Mouse (Mus musculus): Measurements from ENCODE around the gene Trim33. TPM values are rescaled to one million over a fixed set of nuclear protein-coding genes. Genes with fewer than 3 reads are reported as not detected.

Gene Trim33
- polyA plus RNA-seq, 1 experiment from 2014 or later, result 8.8 TPM

DNA sequence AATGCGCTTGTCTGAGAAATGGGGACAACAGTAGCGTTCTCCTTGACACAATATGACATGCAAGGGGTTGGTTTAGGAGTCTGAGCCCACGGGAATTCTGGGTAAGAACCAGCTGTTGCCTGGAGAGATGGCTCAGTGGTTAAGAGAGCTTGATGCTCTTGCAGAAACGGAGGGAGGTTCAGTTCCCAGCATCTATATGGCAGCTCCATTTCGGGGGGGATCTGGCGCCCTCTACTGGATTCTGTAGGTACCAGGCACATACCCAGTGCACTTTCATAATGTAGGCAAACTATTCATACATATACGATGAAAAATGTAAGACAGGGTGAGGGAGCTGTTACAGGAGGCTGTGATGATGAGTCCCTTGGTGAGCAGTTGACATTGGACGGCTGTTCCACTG lies 94.9 kb downstream of the Trim33 start:
- peak; percentile 62 for DNase-seq (ENCODE audit: low spot score)
- H3K4me3 ChIP-seq (ENCODE audit: low read depth, low read length), result no peak overlapping the region
- no peak overlapping the region for H3K27ac ChIP-seq (ENCODE audit: low read length)
- no peaks in the 10 kb centered on the region for H3K36me3 ChIP-seq (ENCODE audit: insufficient read depth, low read length)
- H3K9ac ChIP-seq (replicated peaks; ENCODE audit: low read depth), result no peak overlapping the region
- H3K4me2 ChIP-seq (replicated peaks; ENCODE audit: low read depth, low read length), result no peak overlapping the region
- TF ChIP-seq EP300 (IDR thresholded peaks at IDR 0.05) (no peak), CTCF (IDR thresholded peaks at IDR 0.05) (peak; percentile 79)
- peak; percentile 27; the same call in 1 of the 2 replicates for ATAC-seq
- H3K27me3 ChIP-seq (replicated peaks; ENCODE audit: insufficient read depth, low read length), result no peaks in the 10 kb centered on the region
- no peaks in the 10 kb centered on the region for H3K9me3 ChIP-seq (ENCODE audit: low read length)
- 29% methylated on average over 8 of the region's 8 CpGs for WGBS
- H3K4me1 ChIP-seq (ENCODE audit: insufficient read depth, low read depth, low read length), result no peaks in the 10 kb centered on the region

- ATAC-seq, result no peak
Observed at GRCm38 (mm10) chr3:103375181-103375855, 96.2 kb downstream of the Trim33 start.

DNA sequence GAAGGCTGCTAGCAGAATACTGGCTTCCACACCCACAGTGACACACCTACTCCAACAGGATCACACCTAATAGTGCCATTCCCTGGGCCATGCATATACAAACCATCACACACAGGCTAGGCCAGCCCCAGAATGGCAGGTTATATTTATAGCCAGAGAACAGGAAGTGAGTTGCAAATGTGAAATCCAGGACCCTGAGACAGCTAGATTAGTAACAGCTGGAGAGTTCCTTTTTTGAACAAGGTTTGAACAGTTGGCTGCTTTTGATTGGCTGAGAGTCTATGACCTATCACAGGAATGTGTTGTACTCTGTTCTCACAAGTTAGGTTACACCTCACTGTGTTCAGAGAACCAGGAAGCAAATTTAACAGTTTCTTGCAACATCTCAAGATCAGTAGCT lies 98.9 kb downstream of the Trim33 start:
- peak; percentile 87 for DNase-seq (ENCODE audit: low spot score)

More at GRCm38 (mm10) chr3:103375181-103375855, 96.2 kb downstream of the Trim33 start:
- 34% methylated on average over 14 of the region's 14 CpGs for WGBS
- H3K4me3 ChIP-seq (ENCODE audit: low read depth, low read length), result no peak overlapping the region
- no peaks in the 10 kb centered on the region for H3K27me3 ChIP-seq (replicated peaks; ENCODE audit: insufficient read depth, low read length)
- no peak overlapping the region for H3K4me2 ChIP-seq (replicated peaks; ENCODE audit: low read depth, low read length)
- no peaks in the 10 kb centered on the region for H3K9me3 ChIP-seq (ENCODE audit: low read length)
- H3K4me1 ChIP-seq (ENCODE audit: insufficient read depth, low read depth, low read length), result no peaks in the 10 kb centered on the region
- no peak overlapping the region for H3K27ac ChIP-seq (ENCODE audit: low read length)
- DNase-seq (ENCODE audit: low spot score), result no peak
- no peak overlapping the region for H3K9ac ChIP-seq (replicated peaks; ENCODE audit: low read depth)
- no peaks in the 10 kb centered on the region for H3K36me3 ChIP-seq (ENCODE audit: insufficient read depth, low read length)
- TF ChIP-seq CTCF (IDR thresholded peaks at IDR 0.05), result no peak
- no peak for TF ChIP-seq EP300 (IDR thresholded peaks at IDR 0.05)

GRCm38 (mm10) chr3:103379371-103379770 lies 100.3 kb downstream of the Trim33 start:
- no peak for ATAC-seq
- H3K27me3 ChIP-seq (replicated peaks; ENCODE audit: insufficient read depth, low read length), result no peaks in the 10 kb centered on the region
- WGBS, result 62% methylated on average over 3 of the region's 3 CpGs

More for the DNA sequence above, 98.9 kb downstream of the Trim33 start:
- H3K4me3 ChIP-seq (ENCODE audit: low read depth, low read length), result no peak overlapping the region
- H3K4me1 ChIP-seq (ENCODE audit: insufficient read depth, low read depth, low read length), result no peaks in the 10 kb centered on the region
- no peak overlapping the region for H3K9ac ChIP-seq (replicated peaks; ENCODE audit: low read depth)
- H3K9me3 ChIP-seq (ENCODE audit: low read length), result no peaks in the 10 kb centered on the region
- H3K4me2 ChIP-seq (replicated peaks; ENCODE audit: low read depth, low read length), result no peak overlapping the region
- no peak overlapping the region for H3K27ac ChIP-seq (ENCODE audit: low read length)
- no peaks in the 10 kb centered on the region for H3K27me3 ChIP-seq (replicated peaks; ENCODE audit: insufficient read depth, low read length)
- ATAC-seq, result peak; percentile 79
- H3K36me3 ChIP-seq (ENCODE audit: insufficient read depth, low read length), result no peaks in the 10 kb centered on the region
- TF ChIP-seq EP300 (IDR thresholded peaks at IDR 0.05) (no peak), CTCF (IDR thresholded peaks at IDR 0.05) (no peak)

GRCm38 (mm10) chr3:103380814-103381213 lies 101.7 kb downstream of the Trim33 start:
- TF ChIP-seq CTCF (IDR thresholded peaks at IDR 0.05) (no peak), EP300 (IDR thresholded peaks at IDR 0.05) (no peak)
- Histone ChIP-seq H3K4me1 (ENCODE audit: insufficient read depth, low read depth, low read length) (0 out of 2 replicates have a peak, but pooled peaks cover 3% of the 10 kb centered on the region), H3K9me3 (ENCODE audit: low read length) (no peaks in the 10 kb centered on the region), H3K27me3 (replicated peaks; ENCODE audit: insufficient read depth, low read length) (no peaks in the 10 kb centered on the region), H3K36me3 (ENCODE audit: insufficient read depth, low read length) (no peaks in the 10 kb centered on the region), H3K27ac (ENCODE audit: low read length) (no peak overlapping the region), H3K9ac (replicated peaks; ENCODE audit: low read depth) (no peak overlapping the region), H3K4me3 (ENCODE audit: low read depth, low read length) (no peak overlapping the region), H3K4me2 (replicated peaks; ENCODE audit: low read depth, low read length) (no peak overlapping the region)
- DNase-seq (ENCODE audit: low spot score), result no peak
- no peak for ATAC-seq
- WGBS, result 75% methylated on average over 8 of the region's 8 CpGs

More at GRCm38 (mm10) chr3:103379371-103379770, 100.3 kb downstream of the Trim33 start:
- H3K36me3 ChIP-seq (ENCODE audit: insufficient read depth, low read length), result no peaks in the 10 kb centered on the region
- H3K4me3 ChIP-seq (ENCODE audit: low read depth, low read length), result no peak overlapping the region
- no peak overlapping the region for H3K27ac ChIP-seq (ENCODE audit: low read length)
- no peak overlapping the region for H3K4me2 ChIP-seq (replicated peaks; ENCODE audit: low read depth, low read length)
- H3K9me3 ChIP-seq (ENCODE audit: low read length), result no peaks in the 10 kb centered on the region
- DNase-seq (ENCODE audit: low spot score), result peak; percentile 37
- H3K4me1 ChIP-seq (ENCODE audit: insufficient read depth, low read depth, low read length), result no peaks in the 10 kb centered on the region
- no peak for TF ChIP-seq EP300 (IDR thresholded peaks at IDR 0.05)
- TF ChIP-seq CTCF (IDR thresholded peaks at IDR 0.05), result no peak
- no peak overlapping the region for H3K9ac ChIP-seq (replicated peaks; ENCODE audit: low read depth)

- Histone ChIP-seq H3K27ac (ENCODE audit: low read length) (no peak overlapping the region), H3K36me3 (ENCODE audit: insufficient read depth, low read length) (no peaks in the 10 kb centered on the region), H3K4me2 (replicated peaks; ENCODE audit: low read depth, low read length) (no peak overlapping the region), H3K4me1 (ENCODE audit: insufficient read depth, low read depth, low read length) (0 out of 2 replicates have a peak, but pooled peaks cover 3% of the 10 kb centered on the region), H3K9me3 (ENCODE audit: low read length) (no peaks in the 10 kb centered on the region), H3K9ac (replicated peaks; ENCODE audit: low read depth) (no peak overlapping the region), H3K4me3 (ENCODE audit: low read depth, low read length) (no peak overlapping the region), H3K27me3 (replicated peaks; ENCODE audit: insufficient read depth, low read length) (no peaks in the 10 kb centered on the region)
- DNase-seq (ENCODE audit: low spot score) (no peak), ATAC-seq (no peak)
- TF ChIP-seq EP300 (IDR thresholded peaks at IDR 0.05), result no peak
- TF ChIP-seq CTCF (IDR thresholded peaks at IDR 0.05), result no peak
- 89% methylated on average over 6 of the region's 6 CpGs for WGBS
Observed at GRCm38 (mm10) chr3:103381441-103381840, 102.3 kb downstream of the Trim33 start.

All from lung, postnatal 0 days (tissue).